Mouse (Mus musculus) gastrocnemius, postnatal 36 days (tissue): ENCODE results near the gene Arl4d. TPM values are rescaled to one million over a fixed set of nuclear protein-coding genes. Genes with fewer than 3 reads are reported as not detected.

ENCODE experiments used
- DNase-seq, 2 experiments: peaks; one replicate each; pipeline ENCODE4 v3.0.0; 2022
- intact Hi-C: fragments of 180-260 bp; cut with DNase I; formaldehyde crosslinking; loops from one replicate; pipeline ENCODE4 v1.15.1; 2025
- total RNA-seq, 2 experiments: library from RNA; stranded (reverse); gene quantifications; 2 replicates each; pipeline ENCODE4 v1.2.3; 2021

The Arl4d gene
- total RNA-seq, 2 experiments from 2014 or later, result 4.7 to 9.3 TPM

- intact Hi-C loops, result no loop called here
- DNase-seq, result no peak
These were observed 43.1 kb downstream of the Arl4d start for GRCm38 (mm10) chr11:101708482-101708881.

GRCm38 (mm10) chr11:101712811-101713210 lies 47.5 kb downstream of the Arl4d start:
- intact Hi-C loops, result no loop called here
- DNase-seq, result no peak

GRCm38 (mm10) chr11:101714012-101714411 lies 48.7 kb downstream of the Arl4d start:
- intact Hi-C loops, result loop anchor here (1.0 kb wide), 1 partner anchor 27 kb away; no protein-coding TSS in a partner anchor
- no peak for DNase-seq

Other genes starting within 250 kb of the Arl4d start
- 10 to 100 TPM; 10.5 to 19.4 TPM for gene Aarsd1, start 247.9 kb upstream of the Arl4d start, total RNA-seq
- 10 to 100 TPM in 1 of 2 experiments, 1 to 10 TPM in 1; 8.1 to 13.0 TPM for gene Gm27029, start 240.7 kb upstream of the Arl4d start, total RNA-seq
- gene Rundc1, start 240.5 kb upstream of the Arl4d start, total RNA-seq, result 1 to 10 TPM; 6.7 to 7.9 TPM
- gene Ptges3l, start 240.2 kb upstream of the Arl4d start, total RNA-seq, result 100 to 1,000 TPM in 1 of 2 experiments, 10 to 100 TPM in 1; 83.5 to 111 TPM
- gene Rpl27, start 223.2 kb upstream of the Arl4d start, total RNA-seq, result 10 to 100 TPM; 35.1 to 42.1 TPM
- gene Ifi35, start 217.1 kb upstream of the Arl4d start, total RNA-seq, result 10 to 100 TPM in 1 of 2 experiments, 1 to 10 TPM in 1; 9.1 to 13.0 TPM
- 1 to 10 TPM; 2.8 to 3.0 TPM for gene Rnd2, start 200.5 kb upstream of the Arl4d start, total RNA-seq
- gene Vat1, start 199.3 kb upstream of the Arl4d start, total RNA-seq, result 10 to 100 TPM; 11.5 to 12.3 TPM
- gene Brca1, start 113.6 kb upstream of the Arl4d start, total RNA-seq, result under 1 TPM; 0.31 to 0.57 TPM
- 10 to 100 TPM; 54.0 to 61.6 TPM for gene Nbr1, start 113.4 kb upstream of the Arl4d start, total RNA-seq
- 1 to 10 TPM in 1 of 2 experiments, under 1 TPM in 1; 0.96 to 1.8 TPM for gene Tmem106a, start 83.3 kb upstream of the Arl4d start, total RNA-seq
- not detected for gene Gm11634, start 66.3 kb upstream of the Arl4d start, total RNA-seq
- gene Rdm1, start 38.3 kb upstream of the Arl4d start, total RNA-seq, result 10 to 100 TPM; 22.4 to 24.3 TPM
- 10 to 100 TPM; 11.9 to 13.1 TPM for gene Dhx8, start 67.4 kb downstream of the Arl4d start, total RNA-seq
- gene Etv4, start 119.8 kb downstream of the Arl4d start, total RNA-seq, result 1 to 10 TPM; 4.9 to 5.1 TPM
- 1 to 10 TPM; 3.1 to 3.5 TPM for gene Meox1, start 228.8 kb downstream of the Arl4d start, total RNA-seq